Mouse (Mus musculus) heart, adult 2 months (tissue): ENCODE results near the gene Rps21. TPM values are rescaled to one million over a fixed set of nuclear protein-coding genes. Genes with fewer than 3 reads are reported as not detected.
"Not testable (repeated sequence)": the region's sequence is repeated elsewhere in the genome, so short reads cannot be mapped to it uniquely, and the experiment has no call there.

Experiments used
- DNase-seq, 2 experiments: peaks; one replicate each; pipeline ENCODE4 v3.0.0; 2021
- H3K27ac ChIP-seq: fragments of 200-600 bp; 2 replicates; pipeline ENCODE4 v1.8.1; 2022
- H3K27me3 ChIP-seq: fragments of 200-500 bp; 2 replicates; pipeline ENCODE4 v1.6.1; 2012; ENCODE audit warnings: mild to moderate bottlenecking, low read length, inconsistent platforms, mixed read lengths; ENCODE audit not compliant: control insufficient read depth, insufficient read depth
- H3K36me3 ChIP-seq: fragments of 200-500 bp; 2 replicates; pipeline ENCODE4 v1.6.1; 2012; ENCODE audit warnings: low read length, inconsistent platforms; ENCODE audit not compliant: control insufficient read depth, insufficient read depth
- H3K4me1 ChIP-seq: fragments of 200-500 bp; 2 replicates; pipeline ENCODE4 v1.6.1; 2011; ENCODE audit warnings: low read length; ENCODE audit not compliant: control insufficient read depth, insufficient read depth
- H3K4me3 ChIP-seq: fragments of 200-600 bp; 2 replicates; pipeline ENCODE4 v1.8.1; 2022
- H3K79me2 ChIP-seq: fragments of 200-500 bp; replicated peaks from 2 replicates; pipeline ENCODE4 v1.6.1; 2012; ENCODE audit warnings: mild to moderate bottlenecking, inconsistent platforms, low read length, moderate library complexity, mixed read lengths; ENCODE audit not compliant: control insufficient read depth, insufficient read depth
- H3K9ac ChIP-seq: fragments of 200-500 bp; 2 replicates; pipeline ENCODE4 v1.6.1; 2012; ENCODE audit warnings: low read depth, mild to moderate bottlenecking, control low read depth, inconsistent platforms, low read length, mixed read lengths
- CTCF ChIP-seq: fragments of 200-600 bp; IDR thresholded peaks from 2 replicates; pipeline ENCODE4 v1.8.1; 2022; ENCODE audit warnings: antibody characterized with exemption, mild to moderate bottlenecking, moderate library complexity
- EP300 ChIP-seq: fragments of 200-500 bp; IDR thresholded peaks from 2 replicates; pipeline ENCODE4 v1.6.1; 2011; ENCODE audit warnings: low read depth, low read length, control low read depth; ENCODE audit not compliant: insufficient read depth
- POLR2A ChIP-seq: fragments of 200-500 bp; IDR thresholded peaks from 2 replicates; pipeline ENCODE4 v1.6.1; 2011; ENCODE audit warnings: mild to moderate bottlenecking, low read depth, low read length, control low read depth; ENCODE audit not compliant: insufficient read depth
- WGBS: fragments of 180-500 bp; shearing (Covaris S2); methylation state at CpG from one replicate; pipeline ENCODE4 v1.1.7; 2018; 5-methylcytosine and 5-hydroxymethylcytosine counted together
- intact Hi-C: fragments of 180-260 bp; cut with DNase I; formaldehyde crosslinking; loops from one replicate; pipeline ENCODE4 v1.15.1; 2025
- polyA plus RNA-seq: library from polyadenylated mRNA; depleted of rRNA; stranded (reverse); fragments of >200 nt; gene quantifications from 2 replicates; pipeline ENCODE4 v1.2.3, GENCODE M21; 2012
- total RNA-seq, 2 experiments: library from RNA; stranded (reverse); gene quantifications; 2 replicates each; pipeline ENCODE4 v1.2.3; 2021

The Rps21 gene
- total and polyA plus RNA-seq, 3 experiments: 506 to 1,183 (median 570) TPM

DNA sequence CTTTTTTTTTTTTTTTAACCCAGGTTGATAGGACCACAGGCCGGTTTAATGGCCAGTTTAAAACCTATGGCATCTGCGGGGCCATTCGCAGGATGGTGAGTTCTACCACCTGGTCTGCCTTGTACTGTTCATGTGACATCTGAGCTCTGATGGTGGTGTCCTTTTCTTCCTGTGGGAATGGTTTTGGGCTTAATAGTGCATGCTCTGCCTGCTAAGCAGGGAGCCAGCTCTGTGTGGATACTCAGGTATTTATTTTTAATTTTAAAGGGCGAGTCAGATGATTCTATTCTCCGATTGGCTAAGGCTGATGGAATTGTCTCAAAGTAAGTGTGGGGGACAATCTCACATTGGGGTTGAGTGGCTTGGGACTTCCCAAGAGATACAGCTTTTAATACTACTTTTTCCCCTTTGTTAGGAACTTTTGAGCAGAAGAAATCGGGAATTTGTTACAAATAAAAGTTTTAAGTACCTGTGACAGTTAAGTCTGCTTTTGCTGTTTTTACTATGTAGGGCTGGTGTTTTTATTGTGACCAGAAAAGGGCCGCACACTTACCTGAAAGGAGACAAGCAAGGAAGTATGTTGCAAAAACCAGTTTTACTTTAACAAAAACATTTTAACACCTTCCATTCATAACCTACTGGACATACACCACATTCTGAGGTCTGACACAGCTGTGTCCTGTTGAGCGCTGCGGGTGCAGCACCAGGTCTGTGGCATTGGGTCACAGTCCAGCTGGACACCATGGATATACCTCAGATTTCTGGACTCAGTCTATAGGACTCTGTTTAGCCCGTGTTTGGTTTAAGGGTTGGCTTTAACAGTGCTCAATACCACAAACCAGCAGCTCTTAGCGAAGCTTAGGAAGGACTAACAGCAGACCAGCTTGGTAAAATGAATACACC is 1.0 kb downstream of the Rps21 start:
- peak overlapping the region; percentile 80; the same call in 1 of the 2 replicates for H3K9ac ChIP-seq
- H3K36me3 ChIP-seq: peaks cover 2% of the 10 kb centered on the region; the same call in 1 of the 2 replicates
- intact Hi-C loops: loop anchor here (5.0 to 10.0 kb wide), 2 partner anchors 211 to 343 kb away; no protein-coding TSS in a partner anchor

DNA sequence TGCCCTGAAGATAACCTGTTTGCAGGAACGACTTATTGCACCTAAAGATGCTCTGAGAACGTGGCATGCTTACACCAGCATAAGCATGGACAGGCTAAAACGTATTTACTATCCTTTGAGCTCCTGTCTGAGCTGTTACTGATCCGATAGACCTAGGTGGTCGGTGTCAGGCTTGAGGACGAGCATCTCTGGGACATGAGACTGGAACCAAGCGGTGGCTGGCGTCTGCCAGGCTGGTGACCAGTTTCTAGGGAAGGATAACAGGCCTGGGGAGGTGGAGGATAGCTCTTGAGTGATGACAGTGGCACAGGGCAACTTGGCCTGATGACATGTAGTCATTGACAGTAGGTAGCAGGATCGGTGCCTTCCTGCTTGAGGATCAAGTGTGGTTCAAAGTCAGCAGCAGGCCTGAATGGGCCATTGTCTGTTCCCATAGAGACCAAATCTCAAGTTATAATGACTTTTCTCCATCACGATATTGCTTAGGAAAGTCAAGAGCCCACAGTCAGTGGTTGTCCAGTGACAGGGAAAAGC is 1.8 kb downstream of the Rps21 start:
- not testable (repeated sequence) for H3K36me3 ChIP-seq, H3K79me2 ChIP-seq, H3K9ac ChIP-seq, H3K4me3 ChIP-seq, H3K27me3 ChIP-seq, H3K27ac ChIP-seq
- peaks cover 15% of the 10 kb centered on the region for H3K4me1 ChIP-seq
- DNase-seq: peak in 1 of 2 experiments; percentile 16
- intact Hi-C loops: loop anchor here (5.0 to 10.0 kb wide), 2 partner anchors 212 to 344 kb away; no protein-coding TSS in a partner anchor
- 69% methylated on average over 10 of the region's 10 CpGs for WGBS

More for the DNA sequence above, 1.0 kb downstream of the Rps21 start:
- peak in 1 of 2 experiments; percentile 14 for DNase-seq
- Histone ChIP-seq H3K27me3 (no peaks in the 10 kb centered on the region), H3K4me1 (peaks cover 13% of the 10 kb centered on the region), H3K4me3 (peak overlapping the region; percentile 69), H3K79me2 (no peaks in the 10 kb centered on the region), H3K27ac (peak overlapping the region; percentile 80; the same call in 1 of the 2 replicates)
- WGBS: 50% methylated on average over 11 of the region's 11 CpGs
- TF ChIP-seq POLR2A (no peak), EP300 (no peak), CTCF (no peak)

DNA sequence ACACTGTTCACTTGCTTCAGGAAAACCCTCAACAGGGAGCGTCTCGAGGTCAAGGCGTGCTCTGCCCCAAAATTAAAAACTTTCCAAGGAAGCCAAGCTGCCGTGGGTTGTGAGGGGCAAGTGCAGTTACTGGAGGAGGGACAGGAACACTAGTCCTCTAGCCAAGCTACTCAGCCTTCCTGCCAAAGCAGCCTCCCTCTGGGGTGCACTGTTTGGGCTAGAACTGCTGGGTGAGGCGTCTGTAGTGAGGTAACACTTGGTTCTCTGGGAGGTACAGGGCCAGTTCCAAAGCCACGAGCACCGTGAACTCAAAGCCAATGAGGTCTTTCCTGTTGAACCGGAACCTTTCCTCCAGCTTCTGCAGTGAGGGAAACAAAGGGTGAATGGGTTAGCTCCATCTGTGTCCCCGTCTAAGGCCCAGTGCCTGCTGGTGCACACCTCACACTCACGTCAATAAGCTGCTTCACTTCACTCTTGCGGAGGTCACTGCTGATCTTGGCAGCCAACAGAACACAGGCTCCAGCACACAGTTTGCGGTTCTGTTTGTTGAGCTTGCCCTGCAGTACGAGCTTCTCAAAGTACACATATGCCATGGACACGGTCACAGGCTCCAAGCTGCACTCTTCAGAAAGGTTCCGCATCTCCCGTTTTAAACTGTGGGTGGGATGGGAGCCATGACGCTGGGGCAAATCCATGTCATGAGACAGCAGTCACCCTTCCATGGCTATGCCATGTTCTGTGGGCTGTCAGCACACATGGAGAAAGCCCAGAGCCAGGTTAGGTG is 2.8 kb downstream of the Rps21 start:
- intact Hi-C loops: loop anchor here (5.0 to 10.0 kb wide), 2 partner anchors 213 to 345 kb away; no protein-coding TSS in a partner anchor
- peaks cover 15% of the 10 kb centered on the region for H3K4me1 ChIP-seq
- WGBS: 56% methylated on average over 17 of the region's 17 CpGs
- not testable (repeated sequence) for H3K27ac ChIP-seq, H3K9ac ChIP-seq, H3K4me3 ChIP-seq, H3K27me3 ChIP-seq, H3K36me3 ChIP-seq, H3K79me2 ChIP-seq
- 0 out of 2 replicates have a peak, but pooled peaks have one; percentile 10 for TF ChIP-seq POLR2A
- DNase-seq: peak in 1 of 2 experiments; percentile 20

DNA sequence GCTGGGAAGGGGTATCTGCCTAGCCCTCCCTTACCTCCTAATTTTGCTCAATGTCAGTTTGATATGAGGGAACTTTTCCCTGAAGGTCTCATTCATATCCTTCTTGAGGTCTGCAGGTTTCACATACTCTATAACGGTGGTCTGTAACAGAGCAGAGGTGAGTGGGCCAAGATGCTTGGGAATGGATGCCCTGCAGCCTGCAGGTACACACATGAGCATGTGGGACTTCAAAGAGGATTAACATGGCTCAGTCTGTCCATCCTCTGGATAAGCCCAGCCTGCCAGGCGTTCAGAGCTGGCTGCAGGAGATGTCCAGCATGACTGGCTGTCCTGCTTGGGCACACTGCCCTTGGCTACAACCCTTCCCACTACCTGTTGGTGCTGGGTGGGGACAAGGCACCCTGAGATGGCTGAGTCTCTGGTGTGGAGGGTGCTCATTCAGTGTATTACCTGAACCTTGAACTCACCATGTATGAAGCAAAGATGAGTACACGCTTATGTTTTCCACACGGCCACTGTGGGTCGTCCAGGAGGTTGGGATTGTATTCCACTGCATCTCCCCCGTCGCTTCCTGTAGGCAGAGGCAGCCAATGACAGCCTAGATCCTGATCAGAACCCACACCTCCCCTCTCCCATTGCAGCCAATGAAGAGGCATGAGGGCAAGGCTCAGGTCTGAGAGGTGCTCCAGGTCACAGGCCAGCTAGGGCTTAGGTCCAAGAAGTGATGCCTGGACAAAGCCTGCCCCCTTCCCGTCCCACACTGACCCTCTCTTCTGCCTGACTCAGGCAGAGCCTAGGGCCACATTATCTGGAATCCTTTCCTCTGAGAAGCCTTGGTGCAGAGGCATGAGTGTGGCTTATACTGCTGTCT is 3.7 kb downstream of the Rps21 start:
- H3K4me3 ChIP-seq: no peak overlapping the region
- intact Hi-C loops: no loop called here
- peaks cover 15% of the 10 kb centered on the region for H3K4me1 ChIP-seq
- peak in 1 of 2 experiments; percentile 25 for DNase-seq
- no peaks in the 10 kb centered on the region for H3K79me2 ChIP-seq
- peaks cover 2% of the 10 kb centered on the region; the same call in 1 of the 2 replicates for H3K36me3 ChIP-seq
- no peaks in the 10 kb centered on the region for H3K27me3 ChIP-seq
- H3K9ac ChIP-seq: no peak overlapping the region; the same call in 1 of the 2 replicates
- peak overlapping the region; percentile 89 for H3K27ac ChIP-seq
- 40% methylated on average over 8 of the region's 8 CpGs for WGBS
- TF ChIP-seq CTCF (no peak), EP300 (no peak), POLR2A (no peak)

DNA sequence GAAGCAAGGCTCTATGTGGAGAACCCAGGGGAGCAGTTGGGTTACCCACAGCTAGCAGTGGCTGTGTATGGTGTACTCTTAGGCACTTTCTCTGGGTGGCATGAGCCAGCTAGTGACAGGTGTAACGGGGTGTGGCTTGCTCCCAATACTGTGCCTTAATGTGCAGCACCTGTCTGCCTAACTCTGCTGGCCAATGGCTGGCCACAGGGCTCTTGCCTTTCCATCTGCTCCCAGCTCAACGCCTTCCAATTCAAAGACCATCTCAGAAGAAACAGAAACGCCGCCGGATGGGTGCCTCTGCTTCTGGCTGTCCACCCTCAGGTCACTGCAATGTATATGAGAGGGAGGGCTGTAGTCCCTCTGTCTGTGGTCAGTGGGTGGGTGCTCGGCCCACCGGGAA is 4.7 kb downstream of the Rps21 start:
- H3K27ac ChIP-seq: peak overlapping the region; percentile 89
- WGBS: 62% methylated on average over 7 of the region's 7 CpGs
- intact Hi-C loops: no loop called here
- DNase-seq: peak in 1 of 2 experiments; percentile 21
- no peaks in the 10 kb centered on the region; the same call in 1 of the 2 replicates for H3K79me2 ChIP-seq
- H3K4me3 ChIP-seq: peak overlapping the region; percentile 38
- H3K36me3 ChIP-seq: peaks cover 2% of the 10 kb centered on the region; the same call in 1 of the 2 replicates
- H3K27me3 ChIP-seq: no peaks in the 10 kb centered on the region
- TF ChIP-seq POLR2A: no peak
- no peak for TF ChIP-seq EP300
- H3K4me1 ChIP-seq: peaks cover 12% of the 10 kb centered on the region
- H3K9ac ChIP-seq: peak overlapping the region; percentile 36
